Mouse (Mus musculus): ENCODE measurements around the gene D1Ertd622e. TPM values are rescaled to one million over a fixed set of nuclear protein-coding genes. Genes with fewer than 3 reads are reported as not detected.

D1Ertd622e gene
- polyA plus RNA-seq, 1 experiment from 2014 or later, result 13.2 TPM

- no peak for TF ChIP-seq EP300 (IDR thresholded peaks at IDR 0.05)
- no peak for TF ChIP-seq CTCF (IDR thresholded peaks at IDR 0.05)
Measured at GRCm38 (mm10) chr1:97564641-97565040, 97.2 kb downstream of the D1Ertd622e start.

GRCm38 (mm10) chr1:97562867-97563266 is 99.0 kb downstream of the D1Ertd622e start:
- Histone ChIP-seq H3K4me2 (replicated peaks; ENCODE audit: low read depth, low read length) (no peak overlapping the region), H3K36me3 (ENCODE audit: insufficient read depth, low read length) (no peaks in the 10 kb centered on the region), H3K9ac (replicated peaks; ENCODE audit: low read depth) (no peak overlapping the region), H3K9me3 (ENCODE audit: low read length) (no peaks in the 10 kb centered on the region), H3K4me1 (ENCODE audit: insufficient read depth, low read depth, low read length) (no peaks in the 10 kb centered on the region), H3K27me3 (replicated peaks; ENCODE audit: insufficient read depth, low read length) (no peaks in the 10 kb centered on the region), H3K4me3 (ENCODE audit: low read depth, low read length) (no peak overlapping the region), H3K27ac (ENCODE audit: low read length) (no peak overlapping the region)
- no peak for ATAC-seq
- TF ChIP-seq EP300 (IDR thresholded peaks at IDR 0.05) (no peak), CTCF (IDR thresholded peaks at IDR 0.05) (no peak)
- 78% methylated on average over 3 of the region's 3 CpGs for WGBS
- no peak for DNase-seq (ENCODE audit: low spot score)

More at GRCm38 (mm10) chr1:97564641-97565040, 97.2 kb downstream of the D1Ertd622e start:
- no peaks in the 10 kb centered on the region for H3K4me1 ChIP-seq (ENCODE audit: insufficient read depth, low read depth, low read length)
- no peak overlapping the region for H3K27ac ChIP-seq (ENCODE audit: low read length)
- ATAC-seq (no peak), DNase-seq (ENCODE audit: low spot score) (no peak)
- H3K9me3 ChIP-seq (ENCODE audit: low read length), result no peaks in the 10 kb centered on the region
- no peak overlapping the region for H3K9ac ChIP-seq (replicated peaks; ENCODE audit: low read depth)
- H3K4me3 ChIP-seq (ENCODE audit: low read depth, low read length), result no peak overlapping the region
- H3K27me3 ChIP-seq (replicated peaks; ENCODE audit: insufficient read depth, low read length), result no peaks in the 10 kb centered on the region
- H3K36me3 ChIP-seq (ENCODE audit: insufficient read depth, low read length), result no peaks in the 10 kb centered on the region
- H3K4me2 ChIP-seq (replicated peaks; ENCODE audit: low read depth, low read length), result no peak overlapping the region
- WGBS, result 80% methylated on average over 1 of the region's 1 CpGs

Other genes starting within 250 kb of the D1Ertd622e start
- 14.6 and 14.8 TPM in 2 replicates for gene Gin1, start 108.1 kb upstream of the D1Ertd622e start, polyA plus RNA-seq (2015; fragmentation: Nextera tagmentation; extraction: Ambion mirVana)
- 7.7 and 10.2 TPM in 2 replicates for gene Ppip5k2, start 108.3 kb upstream of the D1Ertd622e start, polyA plus RNA-seq (2015; fragmentation: Nextera tagmentation; extraction: Ambion mirVana)

All from lung, postnatal 0 days (tissue).